Mouse (Mus musculus) spleen, postnatal 0 days (tissue): ENCODE measurements around the gene Tunar. TPM values are rescaled to one million over a fixed set of nuclear protein-coding genes. Genes with fewer than 3 reads are reported as not detected.

ENCODE experiments used
- polyA plus RNA-seq: library from polyadenylated mRNA; unstranded; fragments of >200 nt; fragmentation: Nextera tagmentation; extraction: Ambion mirVana; gene quantifications from 2 replicates; pipeline ENCODE4 v1.2.1, GENCODE M21; 2015

The Tunar gene
- polyA plus RNA-seq, result not detected in 2 replicates

GRCm38 (mm10) chr12:105333570-105333969 is at the start of gene Tunar:
Tunar (plus strand) TSS chr12:105333870.

Other genes with a start within 250 kb of the Tunar start
- not detected in 2 replicates for gene Tcl1b2, start 187.9 kb upstream of the Tunar start, polyA plus RNA-seq
- not detected in 2 replicates for gene Tcl1b1, start 174.2 kb upstream of the Tunar start, polyA plus RNA-seq
- gene Tcl1b5, start 157.5 kb upstream of the Tunar start, polyA plus RNA-seq, result not detected in 2 replicates
- not detected in 2 replicates for gene Tcl1b3, start 142.8 kb upstream of the Tunar start, polyA plus RNA-seq
- gene Tcl1b4, start 131.9 kb upstream of the Tunar start, polyA plus RNA-seq, result not detected in 2 replicates
- not detected in 2 replicates for gene Tcl1, start 111.1 kb upstream of the Tunar start, polyA plus RNA-seq
- 0.81 and 1.3 TPM in 2 replicates for gene D430019H16Rik, start 120.0 kb downstream of the Tunar start, polyA plus RNA-seq
- 0.13 and 0.33 TPM in 2 replicates for gene Bdkrb2, start 229.4 kb downstream of the Tunar start, polyA plus RNA-seq